Mouse (Mus musculus) testis, adult 2 months (tissue): ENCODE data around the gene Arhgap11a. TPM values are rescaled to one million over a fixed set of nuclear protein-coding genes. Genes with fewer than 3 reads are reported as not detected.
A peak's percentile ranks its signal among the peaks of the same experiment; 100 is the strongest.

ENCODE experiments used
- H3K27ac ChIP-seq: fragments of 200-500 bp; 2 replicates; pipeline ENCODE4 v1.5.1; 2012; ENCODE audit warnings: low read depth, low read length; ENCODE audit not compliant: control insufficient read depth, insufficient read depth
- H3K27me3 ChIP-seq: fragments of 200-500 bp; 2 replicates; pipeline ENCODE4 v1.6.1; 2012; ENCODE audit warnings: mild to moderate bottlenecking, low read length, moderate library complexity; ENCODE audit not compliant: control insufficient read depth, insufficient read depth
- H3K36me3 ChIP-seq: fragments of 200-500 bp; 2 replicates; pipeline ENCODE4 v1.6.1; 2012; ENCODE audit warnings: mild to moderate bottlenecking, low read length; ENCODE audit not compliant: control insufficient read depth, insufficient read depth
- H3K4me1 ChIP-seq: fragments of 200-500 bp; 2 replicates; pipeline ENCODE4 v1.6.1; 2012; ENCODE audit warnings: low read length; ENCODE audit not compliant: control insufficient read depth, insufficient read depth
- H3K4me3 ChIP-seq: fragments of 200-500 bp; 2 replicates; pipeline ENCODE4 v1.5.1; 2012; ENCODE audit warnings: low read depth, mild to moderate bottlenecking, low read length, moderate library complexity, mixed read lengths; ENCODE audit not compliant: control insufficient read depth
- CTCF ChIP-seq: fragments of 200-500 bp; IDR thresholded peaks from 2 replicates; pipeline ENCODE4 v1.5.1; 2012; ENCODE audit warnings: low read depth, mild to moderate bottlenecking, inconsistent platforms, low read length, moderate library complexity; ENCODE audit not compliant: control insufficient read depth, insufficient read depth, insufficient replicate concordance
- POLR2A ChIP-seq: fragments of 200-500 bp; IDR thresholded peaks from 2 replicates; pipeline ENCODE4 v1.6.1; 2012; ENCODE audit warnings: low read depth, mild to moderate bottlenecking, inconsistent platforms, low read length, moderate library complexity; ENCODE audit not compliant: control insufficient read depth
- polyA plus RNA-seq: library from polyadenylated mRNA; depleted of rRNA; stranded (reverse); fragments of >200 nt; gene quantifications from 2 replicates; pipeline ENCODE4 v1.2.3, GENCODE M21; 2012; rRNA removed

Gene Arhgap11a
- 2.6 TPM in 2 replicates for polyA plus RNA-seq

DNA sequence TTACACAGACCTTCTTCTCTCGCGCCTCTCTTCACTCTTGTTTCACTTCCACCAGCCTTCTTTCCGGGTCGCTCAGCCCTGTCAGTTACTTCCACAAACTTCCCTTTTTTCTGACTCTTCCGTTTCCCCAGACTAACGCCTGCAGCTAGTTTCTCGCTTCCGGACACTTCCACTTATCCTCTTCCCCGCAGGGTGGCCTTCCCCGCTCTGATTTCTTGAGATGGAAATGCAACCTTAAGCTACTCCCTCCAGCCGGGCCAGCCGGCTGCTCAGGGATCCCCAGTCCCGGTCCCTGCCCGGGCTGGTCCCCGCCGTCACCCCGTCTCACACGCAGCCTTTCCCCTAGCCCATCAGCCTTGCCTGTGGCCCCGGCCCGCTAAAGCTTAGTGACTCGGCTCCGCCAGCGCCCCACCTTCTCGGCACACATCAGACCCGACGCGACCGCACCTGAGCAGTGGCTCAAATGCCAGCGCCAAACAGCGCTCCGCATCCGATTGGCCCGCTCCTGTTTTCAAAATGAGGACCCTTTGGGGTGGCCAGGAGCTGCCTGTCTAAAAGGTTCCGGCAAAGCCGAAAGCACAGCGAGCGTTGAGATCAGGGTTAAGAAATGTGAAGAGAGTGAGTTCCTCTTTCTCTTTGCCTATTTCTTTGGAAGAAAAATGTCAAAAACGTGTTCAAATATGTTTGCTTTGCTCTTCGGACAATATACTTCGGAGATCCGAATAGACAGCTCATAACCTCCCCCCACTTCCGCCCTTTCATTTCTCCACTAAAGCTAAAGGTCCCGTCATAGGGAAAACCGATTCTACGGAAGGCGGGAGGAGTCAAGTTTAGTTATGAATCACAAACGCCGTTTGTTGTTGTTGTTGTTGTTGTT is at the start of gene Arhgap11a:
Gene Arhgap11a, minus strand, starts transcription at position 417 of the 877 bp plus-strand sequence.
- H3K4me1 ChIP-seq, result peaks cover 6% of the 10 kb centered on the region
- peak; percentile 79 for TF ChIP-seq POLR2A
- TF ChIP-seq CTCF, result no peak
- peak within 1 kb of the TSS; percentile 96 for H3K4me3 ChIP-seq
- no peaks in the 10 kb centered on the region for H3K27me3 ChIP-seq
- H3K27ac ChIP-seq, result peak within 1 kb of the TSS; percentile 92
- H3K36me3 ChIP-seq, result peaks cover 2% of the 10 kb centered on the region

GRCm38 (mm10) chr2:113893385-113894122 is 45.1 kb upstream of the Arhgap11a start:
- no peak overlapping the region for H3K27ac ChIP-seq
- H3K27me3 ChIP-seq, result no peaks in the 10 kb centered on the region
- H3K4me1 ChIP-seq, result peaks cover 2% of the 10 kb centered on the region
- no peaks in the 10 kb centered on the region for H3K36me3 ChIP-seq
- no peak for TF ChIP-seq POLR2A
- H3K4me3 ChIP-seq, result peak overlapping the region; percentile 3; the same call in 1 of the 2 replicates

GRCm38 (mm10) chr2:113887166-113887565 is 38.7 kb upstream of the Arhgap11a start:
- no peaks in the 10 kb centered on the region for H3K4me1 ChIP-seq
- TF ChIP-seq CTCF (no peak), POLR2A (no peak)
- no peak overlapping the region for H3K27ac ChIP-seq
- H3K27me3 ChIP-seq, result no peaks in the 10 kb centered on the region
- H3K4me3 ChIP-seq, result no peak overlapping the region
- no peaks in the 10 kb centered on the region for H3K36me3 ChIP-seq

DNA sequence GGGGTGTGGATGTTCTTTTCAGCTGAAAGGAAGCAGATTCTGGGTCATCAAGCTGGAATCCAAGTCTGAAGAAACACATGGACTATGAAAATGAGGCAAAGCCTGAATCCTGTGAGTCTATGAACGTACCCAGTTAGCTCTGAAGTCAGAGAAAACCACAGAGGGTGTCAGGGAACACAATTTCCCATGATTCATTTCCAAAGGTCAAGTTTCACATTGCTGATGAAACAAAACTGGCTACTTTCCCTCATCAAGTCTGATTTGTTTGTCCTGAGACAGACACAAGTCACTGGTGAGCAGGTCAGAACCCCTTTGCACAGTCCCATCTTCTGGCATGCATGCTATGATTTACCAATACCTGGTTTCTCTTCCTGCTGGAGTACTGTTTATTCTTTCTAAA is 37.6 kb upstream of the Arhgap11a start:
- H3K4me3 ChIP-seq, result no peak overlapping the region
- H3K4me1 ChIP-seq, result no peaks in the 10 kb centered on the region
- H3K27me3 ChIP-seq, result no peaks in the 10 kb centered on the region
- no peak overlapping the region for H3K27ac ChIP-seq
- TF ChIP-seq POLR2A, result no peak
- no peaks in the 10 kb centered on the region for H3K36me3 ChIP-seq

DNA sequence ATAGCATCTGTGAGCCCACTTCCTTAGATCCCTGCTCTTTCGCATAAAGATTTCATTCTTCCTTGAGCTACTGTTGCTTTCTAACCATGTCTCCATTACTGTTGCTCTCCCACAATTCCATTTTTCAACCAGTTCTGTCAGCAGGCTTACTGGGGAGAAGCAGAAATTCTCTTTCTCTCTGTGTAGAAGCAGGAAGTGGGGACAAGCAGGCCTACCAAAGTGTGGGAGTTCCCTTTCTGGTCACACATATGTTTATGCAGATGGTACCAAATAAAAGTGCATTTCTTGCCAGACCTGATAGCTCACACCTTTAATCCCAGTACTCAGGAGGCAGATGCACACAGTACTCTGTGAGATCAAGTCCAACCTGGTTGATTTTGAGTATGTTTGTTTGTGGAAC is 21.7 kb upstream of the Arhgap11a start:
- Histone ChIP-seq H3K27me3 (no peaks in the 10 kb centered on the region), H3K4me1 (no peaks in the 10 kb centered on the region), H3K36me3 (no peaks in the 10 kb centered on the region), H3K4me3 (no peak overlapping the region), H3K27ac (no peak overlapping the region)
- TF ChIP-seq POLR2A (no peak), CTCF (no peak)

DNA sequence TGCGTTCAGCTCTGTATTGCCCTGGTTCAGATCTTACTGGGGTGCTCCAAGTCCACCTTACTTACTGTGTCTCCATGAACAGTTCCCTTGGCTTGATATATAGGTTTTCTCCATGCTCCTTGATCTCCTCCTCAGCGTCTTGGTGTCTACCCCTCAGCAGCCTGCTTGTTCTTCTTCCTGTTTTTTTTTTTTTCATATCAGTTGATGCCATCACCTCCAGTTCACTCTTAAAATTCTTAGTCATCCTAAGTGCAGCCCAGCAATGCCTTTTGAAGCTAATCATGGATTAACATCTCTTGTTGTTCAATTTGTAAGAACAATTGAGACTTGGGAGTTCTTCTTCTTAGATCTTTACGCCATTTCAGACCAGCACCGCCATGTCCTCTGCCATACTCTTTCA is 19.9 kb upstream of the Arhgap11a start:
- H3K27me3 ChIP-seq, result no peaks in the 10 kb centered on the region
- H3K36me3 ChIP-seq, result no peaks in the 10 kb centered on the region
- no peak overlapping the region for H3K27ac ChIP-seq
- H3K4me1 ChIP-seq, result no peaks in the 10 kb centered on the region
- no peak for TF ChIP-seq CTCF
- TF ChIP-seq POLR2A, result no peak
- no peak overlapping the region for H3K4me3 ChIP-seq

DNA sequence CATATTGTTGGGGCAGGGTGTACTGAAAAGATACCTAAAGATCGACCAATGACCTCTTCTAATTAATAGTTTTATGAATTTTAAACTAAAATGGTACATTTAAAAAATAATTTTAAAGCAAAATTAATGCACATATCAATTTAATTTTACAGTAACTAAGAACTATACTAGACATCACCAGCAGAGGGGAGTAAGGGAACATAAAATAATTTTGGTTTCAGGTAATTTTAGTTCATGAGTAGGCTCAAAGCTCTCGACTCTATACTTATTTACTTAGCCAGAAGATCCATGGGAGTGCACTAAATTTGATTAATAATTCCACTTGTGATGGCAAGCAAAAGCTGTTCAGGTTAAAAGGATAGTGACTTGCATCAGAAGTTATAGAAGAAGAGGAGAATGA is 17.7 kb upstream of the Arhgap11a start:
- Histone ChIP-seq H3K36me3 (no peaks in the 10 kb centered on the region), H3K27me3 (no peaks in the 10 kb centered on the region), H3K4me1 (no peaks in the 10 kb centered on the region), H3K4me3 (no peak overlapping the region), H3K27ac (no peak overlapping the region)
- no peak for TF ChIP-seq CTCF
- no peak for TF ChIP-seq POLR2A
